Mouse (Mus musculus) small intestine, adult 2 months (tissue): ENCODE measurements around the gene Lrrc1.

Experiments
- CTCF ChIP-seq: fragments of 200-500 bp; IDR thresholded peaks from 2 replicates; pipeline ENCODE4 v1.5.1; 2012; ENCODE audit warnings: low read depth, mild to moderate bottlenecking, control low read depth, inconsistent platforms, low read length, moderate library complexity, mixed read lengths; ENCODE audit not compliant: insufficient replicate concordance, insufficient read length; ENCODE audit errors: extremely low read depth
- POLR2A ChIP-seq: fragments of 200-500 bp; IDR thresholded peaks from 2 replicates; pipeline ENCODE4 v1.6.1; 2012; ENCODE audit warnings: low read depth, mild to moderate bottlenecking, control low read depth, inconsistent platforms, low read length, moderate library complexity

DNA sequence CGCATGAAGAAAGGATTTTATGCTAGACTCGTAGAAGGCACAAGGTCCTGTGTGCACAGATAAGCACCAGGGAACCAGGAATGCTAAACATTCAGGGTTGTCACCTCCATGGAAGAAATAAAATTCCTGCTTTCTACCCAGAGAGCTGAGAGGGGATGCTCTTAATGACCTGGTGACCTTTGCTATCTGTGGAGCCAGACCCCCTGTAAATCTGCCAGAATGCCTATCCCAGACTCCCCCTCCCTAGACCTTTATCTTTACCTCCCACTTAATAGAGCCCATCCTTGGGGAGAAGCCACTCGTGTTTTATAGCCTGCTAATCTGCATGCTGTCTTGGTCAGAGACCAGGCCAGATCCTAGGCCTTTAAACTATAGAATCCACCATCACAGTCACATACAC, 162.2 kb downstream of the Lrrc1 start:
- no peak for TF ChIP-seq POLR2A
- no peak for TF ChIP-seq CTCF
